In the genomic region with DNA sequence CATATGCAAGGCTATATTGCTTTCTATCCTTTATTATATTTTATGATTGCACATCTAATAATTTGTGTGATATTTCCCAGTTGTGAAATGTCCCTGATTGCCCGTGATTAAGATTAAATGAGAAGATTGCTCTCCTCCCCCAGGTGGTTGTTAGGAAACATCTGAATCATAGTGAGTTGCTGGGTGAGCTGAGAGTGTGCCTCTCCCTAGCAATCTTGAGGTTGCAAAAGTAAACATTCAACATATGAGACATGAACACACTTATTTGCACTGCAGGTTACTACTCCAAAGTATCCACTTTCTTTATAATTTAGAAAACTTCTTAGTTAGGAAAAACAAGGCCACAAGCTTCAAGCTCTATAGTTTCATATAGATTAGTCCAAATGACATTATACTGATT, we compare ENCODE assay signal across 17 mouse cellular contexts.
"Had no signal": no experiment of that assay in that cellular context is flagged by ENCODE, and none has a peak within 500 bp of the region (broad histone marks: within the 10 kb centered on the region; RNA-seq: fewer than 3 reads in every experiment).

No protein-coding gene starts in this region.

- H3K4me2 ChIP-seq: liver, embryonic 11.5 days; liver, embryonic 13.5 days; liver, embryonic 15.5 days; lung, embryonic 15.5 days; midbrain, embryonic 11.5 days; midbrain, embryonic 13.5 days; midbrain, embryonic 15.5 days; neural tube, embryonic 12.5 days; stomach, embryonic 15.5 days had no signal

- DNase-seq: liver, embryonic 13.5 days; liver, postnatal 0 days; right cerebral cortex, postnatal 14 days; thymus, adult 2 months; thymus, postnatal 25 days; thymus, postnatal 4 days had no signal

- H3K27ac ChIP-seq: liver, embryonic 13.5 days; liver, embryonic 15.5 days; lung, embryonic 15.5 days; macrophage; midbrain, embryonic 13.5 days; midbrain, embryonic 15.5 days; neural tube, embryonic 12.5 days; stomach, embryonic 15.5 days; stomach, postnatal 0 days had no signal

- H3K27me3 ChIP-seq: liver, embryonic 13.5 days; liver, embryonic 15.5 days; lung, embryonic 15.5 days; megakaryocyte, embryonic 14.5 days; midbrain, embryonic 13.5 days; midbrain, embryonic 15.5 days; neural tube, embryonic 12.5 days; stomach, embryonic 15.5 days had no signal

- H3K4me3 ChIP-seq: liver, embryonic 13.5 days; liver, embryonic 15.5 days; lung, embryonic 15.5 days; megakaryocyte, embryonic 14.5 days; midbrain, embryonic 13.5 days; midbrain, embryonic 15.5 days; neural tube, embryonic 12.5 days; stomach, embryonic 15.5 days had no signal

- H3K36me3 ChIP-seq: liver, embryonic 13.5 days; liver, embryonic 15.5 days; lung, embryonic 15.5 days; midbrain, embryonic 13.5 days; midbrain, embryonic 15.5 days; neural tube, embryonic 12.5 days; stomach, embryonic 15.5 days had no signal

- H3K9ac ChIP-seq: liver, embryonic 13.5 days; liver, embryonic 15.5 days; liver, postnatal 0 days; lung, embryonic 15.5 days; midbrain, embryonic 13.5 days; midbrain, embryonic 15.5 days; neural tube, embryonic 12.5 days; stomach, embryonic 15.5 days had no signal

- H3K4me1 ChIP-seq: liver, embryonic 13.5 days; liver, embryonic 15.5 days; lung, embryonic 15.5 days; megakaryocyte, embryonic 14.5 days; midbrain, embryonic 13.5 days; midbrain, embryonic 15.5 days; neural tube, embryonic 12.5 days; stomach, embryonic 15.5 days had no signal

- ATAC-seq: liver, postnatal 0 days; midbrain, embryonic 13.5 days; midbrain, embryonic 15.5 days had no signal

- H3K9me3 ChIP-seq: liver, embryonic 13.5 days; liver, embryonic 15.5 days; lung, embryonic 15.5 days; megakaryocyte, embryonic 14.5 days; midbrain, embryonic 13.5 days; midbrain, embryonic 15.5 days; neural tube, embryonic 12.5 days; stomach, embryonic 15.5 days had no signal
